Mouse (Mus musculus) testis, postnatal 14 days (tissue): ENCODE measurements around the gene Sh2d1b2.
"Not testable (repeated sequence)": the region's sequence is repeated elsewhere in the genome, so short reads cannot be mapped to it uniquely, and the experiment has no call there.

Experiments
- DNase-seq: peaks from one replicate; pipeline ENCODE4 v3.0.0; 2021; ENCODE audit warnings: low spot score

Gene Sh2d1b2

DNA sequence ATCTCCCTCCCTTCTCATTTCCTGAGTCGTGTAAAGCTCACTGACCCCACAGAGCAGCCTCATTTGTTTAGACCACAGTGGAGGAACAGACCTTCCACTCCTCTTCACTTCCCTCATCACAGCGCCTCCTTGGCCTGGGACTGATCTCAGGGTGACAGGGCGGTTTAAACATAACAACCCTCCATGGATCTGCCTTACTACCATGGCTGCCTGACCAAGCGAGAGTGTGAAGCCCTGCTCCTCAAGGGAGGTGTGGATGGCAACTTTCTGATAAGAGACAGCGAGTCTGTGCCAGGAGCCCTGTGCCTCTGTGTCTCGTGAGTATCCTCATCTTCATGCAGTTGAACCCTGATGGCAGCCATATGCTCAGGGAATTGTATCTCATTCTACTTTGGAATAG, at the start of gene Sh2d1b2:
Gene Sh2d1b2 (plus strand): TSS at position 62 of the 400 bp plus-strand sequence.
- DNase-seq = not testable (repeated sequence)

DNA sequence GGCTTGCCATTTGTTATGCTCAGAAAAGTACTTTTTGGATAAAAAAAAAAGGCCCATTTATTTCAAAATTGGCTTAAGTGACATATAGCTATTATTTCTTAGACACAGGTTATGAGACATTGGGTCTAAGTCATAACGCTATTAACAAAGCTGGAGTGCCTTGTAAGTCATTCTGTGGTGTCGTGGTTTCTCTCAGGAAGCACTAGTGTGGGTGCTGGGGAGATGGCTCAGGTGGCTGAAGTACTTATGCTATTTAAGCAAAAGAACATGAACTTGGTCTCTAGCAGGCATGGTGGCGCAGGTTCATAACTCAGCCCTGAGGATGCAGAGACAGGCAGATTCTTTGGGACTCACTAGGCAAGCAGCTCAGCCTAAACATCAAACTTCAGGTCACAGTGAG, 47.4 kb upstream of the Sh2d1b2 start:
- no peak for DNase-seq

DNA sequence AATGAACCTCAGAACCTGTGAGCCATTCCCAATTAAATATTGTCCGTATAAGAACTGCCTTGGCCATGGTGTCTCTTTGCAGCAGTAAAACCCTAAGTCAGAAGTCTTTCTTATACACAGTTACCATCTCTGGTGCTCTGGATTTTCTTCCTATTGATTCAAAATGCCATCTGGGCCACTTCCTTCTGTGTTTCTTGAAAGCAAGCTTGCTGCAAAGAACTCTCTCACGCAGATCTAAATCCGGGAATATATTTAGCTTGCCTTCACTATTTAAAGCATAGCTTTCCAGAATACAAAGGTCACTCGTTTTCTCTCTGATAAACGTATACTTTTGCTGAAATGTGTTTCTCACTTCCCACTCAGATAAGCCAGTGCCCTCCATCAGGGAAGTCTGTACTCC, 46.0 kb upstream of the Sh2d1b2 start:
- no peak for DNase-seq

DNA sequence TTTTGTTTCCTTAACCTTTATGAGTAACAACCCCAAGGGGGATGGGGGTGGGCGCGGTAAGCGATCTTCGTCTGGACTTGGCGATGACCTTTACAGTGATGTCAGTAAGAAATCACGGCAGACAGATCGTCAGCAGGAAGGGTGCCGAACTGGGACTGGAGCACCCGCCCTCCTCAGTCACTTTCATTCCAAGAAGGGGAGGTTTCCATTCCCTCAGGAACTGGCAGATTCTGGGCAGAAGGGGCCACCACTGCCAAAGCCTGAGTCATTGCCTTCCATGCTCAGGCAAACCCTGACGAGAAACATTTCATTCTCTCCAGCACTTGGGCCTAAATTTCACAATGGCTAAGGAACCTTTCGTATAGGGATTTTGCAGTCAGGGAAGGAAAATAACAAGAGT, 43.9 kb upstream of the Sh2d1b2 start:
- peak; percentile 20 for DNase-seq

DNA sequence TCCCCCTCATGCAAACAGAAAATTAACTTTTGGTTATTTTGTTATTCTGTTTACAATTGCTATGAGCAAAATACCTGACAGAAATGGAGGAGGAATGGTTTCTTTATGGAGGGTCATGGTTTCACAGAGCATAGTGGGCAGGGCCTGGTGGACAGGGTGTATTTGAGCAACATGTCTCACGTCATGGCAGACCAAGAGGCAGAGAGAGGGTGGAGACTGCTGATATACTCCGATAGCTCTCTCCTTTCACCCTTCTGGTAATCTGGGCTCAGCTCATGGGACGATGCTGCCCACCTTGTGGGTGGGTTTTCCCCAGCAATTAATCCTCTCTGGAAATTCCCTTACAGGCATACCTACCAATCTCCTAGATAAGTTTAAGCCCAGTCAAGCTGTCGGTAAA, 42.3 kb upstream of the Sh2d1b2 start:
- no peak for DNase-seq

DNA sequence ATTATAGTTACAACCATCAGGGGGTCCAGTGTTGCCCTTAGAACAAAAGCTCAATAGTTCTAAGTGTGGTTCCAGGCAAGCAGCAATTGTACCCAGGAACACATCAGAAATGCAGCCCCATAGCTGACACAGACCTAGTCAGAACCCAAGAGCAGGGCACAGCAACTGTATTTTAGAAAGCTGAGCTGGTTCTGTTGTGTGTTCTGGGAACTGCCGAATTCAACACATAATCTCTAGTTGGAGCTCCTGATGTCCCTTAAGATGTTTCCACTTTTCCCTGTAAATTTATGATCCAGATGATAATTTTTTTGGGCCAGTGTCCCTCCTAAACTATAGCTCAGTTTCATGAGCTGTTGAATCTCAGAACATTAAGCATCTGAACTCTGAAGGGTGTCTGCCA, 40.6 kb upstream of the Sh2d1b2 start:
- DNase-seq = no peak

DNA sequence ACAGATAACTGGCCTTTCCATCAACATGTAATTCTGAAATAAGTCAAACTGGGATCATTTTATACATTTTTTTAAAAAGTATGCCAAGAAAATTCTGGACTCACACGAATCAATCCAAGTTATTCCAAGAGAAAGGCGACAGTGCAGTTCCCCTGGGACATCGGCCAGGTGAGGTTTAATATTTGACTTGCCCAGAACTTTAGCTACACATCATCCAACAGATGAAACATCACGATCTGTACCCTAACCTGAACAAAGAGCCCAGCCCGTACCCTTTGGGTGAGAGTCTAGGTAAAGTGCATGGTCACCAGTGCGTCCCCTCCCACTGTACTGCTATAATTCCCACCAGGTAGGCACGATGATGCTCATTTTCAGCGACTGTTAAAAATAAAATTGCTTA, 36.3 kb upstream of the Sh2d1b2 start:
- DNase-seq = no peak

DNA sequence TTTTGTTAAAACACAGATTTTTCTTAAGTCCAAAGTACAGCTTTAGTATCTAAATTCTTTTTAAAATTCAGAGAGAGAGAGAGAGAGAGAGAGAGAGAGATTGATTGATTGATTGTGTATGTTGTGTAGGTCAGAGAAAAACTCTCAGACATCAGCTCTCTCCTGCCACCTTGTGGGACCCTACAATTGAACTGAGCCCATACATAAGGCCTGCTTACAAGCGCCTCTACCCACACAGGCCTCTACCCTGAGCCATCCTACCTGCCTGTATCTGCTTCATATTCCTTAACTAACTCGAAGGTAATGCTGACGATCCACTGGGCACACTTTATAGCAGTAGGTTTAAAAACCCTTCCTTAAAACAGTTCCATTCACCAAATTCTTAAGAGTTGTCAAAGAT, 32.2 kb upstream of the Sh2d1b2 start:
- no peak for DNase-seq

DNA sequence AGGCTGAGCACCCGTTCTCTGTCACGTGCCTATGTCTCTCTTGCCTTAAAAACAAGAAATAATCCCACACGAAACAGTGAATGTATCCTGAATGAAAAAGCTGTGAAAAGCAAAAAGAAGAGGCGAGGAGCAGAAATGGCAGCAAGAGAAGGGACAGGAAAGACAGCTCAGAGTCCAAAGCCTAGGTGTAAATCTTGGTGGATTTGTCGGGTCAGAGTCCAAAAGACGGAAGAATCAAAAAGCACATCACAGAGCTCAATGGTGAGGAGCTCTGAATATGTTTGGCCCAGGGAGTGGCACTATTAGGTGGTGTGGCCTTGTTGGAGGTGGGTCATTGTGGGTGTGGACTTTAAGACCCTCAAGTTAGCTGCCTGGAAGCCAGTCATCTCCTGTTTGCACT, 26.2 kb upstream of the Sh2d1b2 start:
- DNase-seq = no peak

DNA sequence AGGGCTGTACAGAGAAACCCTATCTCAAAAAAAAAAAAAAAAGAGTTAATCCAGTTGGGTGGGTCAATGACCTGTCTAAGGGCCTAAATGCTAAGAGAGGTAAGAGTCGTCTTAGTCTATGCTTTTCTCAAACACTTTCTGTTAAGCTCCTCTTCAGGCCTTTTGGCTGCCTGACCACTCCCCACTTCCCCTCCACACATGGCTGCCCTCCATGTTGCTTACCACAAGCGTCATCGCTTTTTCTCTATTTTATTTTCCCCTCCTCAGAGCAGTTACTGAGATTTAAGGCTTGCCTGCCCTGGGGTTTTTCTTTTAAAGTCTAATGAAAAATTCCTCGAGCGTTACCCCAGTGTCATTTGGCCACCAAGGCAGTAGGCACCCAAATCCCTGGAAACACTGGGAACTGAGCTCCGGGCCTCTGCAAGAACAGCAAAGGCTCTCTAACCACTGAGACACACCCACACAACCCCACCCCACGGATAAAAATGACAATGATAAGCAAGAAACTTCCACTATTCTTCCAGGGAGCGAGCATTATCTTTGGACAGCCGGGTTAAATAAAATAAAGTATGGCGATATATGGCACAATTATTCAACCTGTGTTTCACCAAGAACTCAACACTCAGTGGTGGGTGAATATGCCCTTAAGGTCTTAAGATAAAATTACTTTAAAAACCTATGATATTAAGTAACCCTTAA, 19.2 kb upstream of the Sh2d1b2 start:
- DNase-seq = no peak

DNA sequence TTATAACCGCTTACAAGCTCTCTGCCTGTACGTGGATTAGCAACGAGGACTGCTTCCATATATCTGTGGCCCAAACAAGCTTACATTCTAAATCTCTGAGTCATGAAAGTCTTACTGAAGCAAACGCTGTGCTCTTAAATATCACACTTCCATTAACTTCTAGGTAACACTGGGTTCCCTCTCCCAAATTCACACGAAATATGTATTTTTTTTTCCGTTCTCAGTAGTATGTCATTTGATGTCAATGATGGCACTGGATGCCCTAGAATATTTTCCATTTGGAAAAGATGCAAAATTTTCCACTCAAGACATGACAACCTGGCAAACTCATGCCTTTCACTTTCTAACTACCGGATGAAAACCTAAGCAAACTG, 18.2 kb upstream of the Sh2d1b2 start:
- no peak for DNase-seq

DNA sequence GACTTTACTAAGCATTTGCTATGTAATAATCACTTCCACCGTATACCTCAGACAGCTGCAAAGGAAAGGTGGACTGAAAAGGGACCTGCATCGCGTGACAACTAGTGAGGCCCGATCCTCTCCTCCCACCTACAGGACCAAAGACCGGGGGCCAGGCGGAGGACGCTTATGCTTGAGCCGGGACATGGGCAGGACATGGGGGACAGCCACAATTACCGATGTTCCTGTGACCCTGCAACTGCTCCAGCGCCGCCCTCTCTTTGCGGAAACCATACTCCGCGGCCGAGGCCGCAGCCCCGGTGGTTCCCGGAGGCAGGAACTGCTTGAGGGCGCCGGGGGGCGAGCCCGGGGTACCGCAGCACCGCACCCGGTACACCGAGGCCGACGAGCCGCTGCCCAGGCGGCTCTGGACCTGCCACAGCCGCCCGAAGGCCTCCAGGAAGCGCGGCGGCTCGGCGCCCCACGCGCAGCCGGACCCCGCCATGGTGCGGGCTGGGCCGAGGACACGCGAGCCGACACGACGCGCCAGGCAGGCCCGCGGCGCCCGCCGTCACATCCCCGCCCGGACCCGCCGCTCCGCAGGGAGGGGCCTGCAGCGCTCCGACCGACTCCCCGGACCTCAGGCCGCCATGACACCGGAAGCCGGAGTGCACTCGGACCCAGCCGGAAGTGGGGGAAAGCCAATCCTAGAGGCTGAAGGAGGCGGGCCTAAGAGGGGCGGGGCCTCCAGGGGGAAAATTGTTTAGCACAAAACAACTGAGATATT, 17.6 kb upstream of the Sh2d1b2 start, which contains the start of gene Uhmk1:
Gene Uhmk1 (minus strand): TSS at position 641 of the 766 bp plus-strand sequence.
- DNase-seq = peak; percentile 93

DNA sequence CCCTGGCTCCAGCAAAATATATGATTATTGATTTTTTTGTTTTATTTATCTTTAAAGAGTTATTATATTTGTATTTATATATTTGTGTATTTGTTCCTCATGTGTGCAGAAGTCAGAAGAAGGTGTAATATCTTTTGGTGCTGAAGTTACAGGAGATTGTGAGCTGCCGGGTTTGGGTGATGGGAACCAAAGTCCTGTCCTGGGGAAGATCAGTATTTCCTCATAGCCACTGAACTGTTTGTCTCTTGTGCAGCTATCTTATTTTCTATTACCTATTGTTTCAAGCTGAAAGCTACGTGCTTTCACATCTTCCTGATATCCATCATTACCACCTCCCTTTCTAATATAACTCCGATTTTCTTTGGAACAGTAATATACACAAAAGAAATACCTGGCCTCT, 17.0 kb upstream of the Sh2d1b2 start:
- DNase-seq = no peak

DNA sequence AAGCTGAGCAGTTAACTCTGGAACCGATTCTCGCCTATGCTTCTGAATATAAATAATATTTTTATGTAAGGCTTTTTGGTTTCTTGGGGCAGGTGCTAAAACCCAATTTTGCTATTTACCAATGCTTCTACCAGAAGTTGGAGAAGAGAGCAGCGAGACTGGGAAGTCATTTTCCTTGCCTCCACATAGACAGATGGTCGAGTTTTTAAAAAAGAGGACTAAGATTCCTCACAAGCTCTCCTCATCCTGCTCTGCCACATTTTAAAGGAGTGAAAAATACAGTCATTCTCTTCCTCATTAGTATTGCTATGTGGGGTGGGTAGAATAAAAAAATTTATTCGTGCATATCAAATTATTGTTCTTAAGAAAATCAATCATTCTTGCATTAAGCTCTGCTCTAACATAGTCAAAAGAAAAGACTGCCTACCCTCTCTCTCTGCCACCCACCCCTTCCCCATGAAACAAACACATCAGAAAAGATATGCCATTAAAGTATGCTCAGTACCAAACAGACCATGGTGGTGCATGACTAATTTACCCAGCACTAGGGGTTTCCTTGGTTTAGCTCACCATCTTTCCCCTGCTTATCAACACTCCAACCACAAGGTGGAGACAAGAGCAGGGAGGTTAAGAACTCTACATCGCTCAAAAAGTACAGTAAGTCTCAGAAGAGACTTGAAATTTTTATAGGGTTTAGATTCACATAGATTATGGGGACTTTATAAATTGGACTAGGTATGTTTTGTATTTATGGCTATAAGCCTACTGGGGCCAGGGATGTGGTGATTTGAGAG, 14.3 kb upstream of the Sh2d1b2 start:
- DNase-seq = no peak

DNA sequence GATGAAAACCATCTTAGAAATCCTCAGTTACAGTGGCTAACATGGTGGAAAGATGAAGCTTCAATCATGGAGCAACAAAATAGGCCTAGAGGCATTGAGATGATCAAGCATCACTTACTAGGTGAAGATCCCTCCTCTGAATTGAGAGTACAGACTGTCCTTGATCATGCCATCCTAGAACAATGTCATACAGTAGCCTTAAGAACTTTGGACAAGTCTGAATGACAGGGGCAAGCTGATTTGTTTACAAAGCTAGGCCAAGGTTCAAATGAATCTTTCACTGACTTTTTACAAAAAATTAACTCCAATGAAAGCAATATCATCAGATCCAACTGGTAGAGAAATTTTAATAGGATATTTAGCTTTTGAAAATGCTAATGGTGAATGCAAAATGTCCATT, 12.2 kb upstream of the Sh2d1b2 start:
- no peak for DNase-seq

DNA sequence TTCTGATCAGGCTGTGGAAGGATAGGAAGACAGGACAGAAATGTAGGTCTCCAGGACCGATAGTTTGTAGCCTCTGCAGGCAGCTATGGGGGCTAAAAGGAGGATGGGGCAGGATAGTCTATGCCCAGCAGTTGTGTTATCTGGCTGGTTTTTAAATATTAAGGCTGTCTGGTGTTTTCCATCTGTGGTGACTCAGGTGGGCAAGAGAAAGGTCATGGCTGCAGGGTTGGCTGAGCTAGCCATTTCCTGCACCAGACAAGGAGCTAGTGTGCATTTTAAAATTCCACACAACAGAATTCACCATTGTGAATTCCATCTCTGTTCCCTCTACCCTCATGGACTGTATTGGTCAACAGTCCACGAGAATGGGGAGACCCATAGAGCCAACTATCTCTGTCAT, 9.3 kb upstream of the Sh2d1b2 start:
- no peak for DNase-seq

DNA sequence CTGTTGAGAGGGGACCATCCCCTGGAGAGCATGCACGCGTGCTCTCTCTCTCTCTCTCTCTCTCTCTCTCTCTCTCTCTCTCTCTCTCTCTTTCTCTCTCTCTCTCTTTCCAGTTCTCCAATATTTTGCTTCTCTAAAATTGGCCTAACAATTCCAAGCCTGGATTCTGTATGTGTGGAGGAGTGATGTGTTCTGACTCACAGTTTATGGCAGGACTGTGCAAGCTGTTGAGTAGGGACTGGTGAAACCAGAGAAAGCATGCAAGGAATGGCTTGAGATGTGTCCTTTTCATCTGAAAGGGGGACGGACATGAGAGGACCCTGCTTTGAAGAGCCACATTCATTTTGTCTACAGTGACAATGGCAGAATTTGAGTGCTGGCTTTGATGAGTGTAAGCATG, 12.5 kb downstream of the Sh2d1b2 start:
- DNase-seq = no peak

DNA sequence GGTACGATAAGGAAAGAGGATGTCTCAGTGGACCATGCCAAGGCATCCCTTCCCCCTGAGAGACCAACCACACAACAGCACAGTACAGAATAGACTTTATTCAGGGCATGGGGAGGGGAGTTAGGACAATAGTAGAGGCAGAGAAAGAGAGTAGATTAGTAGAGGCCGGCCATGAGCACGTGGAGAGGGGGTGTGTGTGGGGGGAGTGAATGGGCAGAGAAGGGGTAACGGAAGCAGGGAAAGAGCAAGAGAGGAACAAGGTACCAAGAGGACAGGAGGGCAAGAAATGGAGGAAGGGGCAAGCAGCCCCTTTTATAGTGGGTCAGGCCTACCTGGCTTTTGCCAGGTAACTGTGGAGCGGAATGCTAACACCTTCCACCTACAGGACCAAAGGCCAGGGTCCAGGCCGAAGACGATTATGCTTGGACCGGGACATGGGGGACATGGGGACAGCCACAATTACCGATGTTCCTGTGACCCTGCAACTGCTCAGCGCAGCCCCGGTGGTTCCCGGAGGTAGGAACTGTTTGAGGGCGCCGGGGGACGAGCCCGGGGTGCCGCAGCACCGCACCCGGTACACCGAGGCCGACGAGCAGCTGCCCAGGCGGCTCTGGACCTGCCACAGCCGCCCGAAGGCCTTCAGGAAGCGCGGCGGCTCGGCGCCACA, 22.5 kb downstream of the Sh2d1b2 start:
- peak; percentile 24 for DNase-seq

DNA sequence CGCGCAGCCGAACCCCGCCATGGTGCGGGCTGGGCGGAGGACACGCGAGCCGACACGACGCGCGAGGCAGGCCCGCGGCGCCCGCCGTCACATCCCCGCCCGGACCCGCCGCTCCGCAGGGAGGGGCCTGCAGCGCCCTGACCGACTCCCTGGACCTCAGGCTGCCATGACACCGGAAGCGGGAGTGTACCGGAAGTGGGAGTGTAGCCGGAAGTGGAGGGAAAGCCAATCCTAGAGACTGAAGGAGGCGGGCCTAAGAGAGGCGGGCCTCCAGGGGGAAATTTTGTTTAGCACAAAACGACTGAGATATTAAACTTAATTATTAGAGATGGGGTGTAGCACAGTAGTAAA, 23.0 kb downstream of the Sh2d1b2 start:
- DNase-seq = peak; percentile 90

DNA sequence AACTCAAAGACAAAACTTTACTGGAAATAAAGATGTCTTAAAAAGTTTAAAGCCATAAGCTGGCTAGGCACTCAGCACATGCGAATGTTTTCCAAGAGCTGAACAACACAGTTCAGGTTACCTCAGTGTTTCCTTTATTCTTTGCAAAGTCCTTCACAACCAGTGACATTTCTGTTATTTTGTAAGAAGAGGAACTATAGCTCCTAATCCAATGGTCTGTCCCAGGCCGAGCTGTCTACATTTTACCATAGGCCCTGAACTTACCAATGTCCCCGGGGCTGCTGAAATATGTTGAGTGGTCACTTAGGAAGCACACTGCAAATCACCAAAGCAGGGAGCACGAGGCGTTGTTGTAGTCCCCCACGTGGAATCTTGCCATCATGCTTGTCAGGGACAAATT, 37.7 kb downstream of the Sh2d1b2 start:
- no peak for DNase-seq

DNA sequence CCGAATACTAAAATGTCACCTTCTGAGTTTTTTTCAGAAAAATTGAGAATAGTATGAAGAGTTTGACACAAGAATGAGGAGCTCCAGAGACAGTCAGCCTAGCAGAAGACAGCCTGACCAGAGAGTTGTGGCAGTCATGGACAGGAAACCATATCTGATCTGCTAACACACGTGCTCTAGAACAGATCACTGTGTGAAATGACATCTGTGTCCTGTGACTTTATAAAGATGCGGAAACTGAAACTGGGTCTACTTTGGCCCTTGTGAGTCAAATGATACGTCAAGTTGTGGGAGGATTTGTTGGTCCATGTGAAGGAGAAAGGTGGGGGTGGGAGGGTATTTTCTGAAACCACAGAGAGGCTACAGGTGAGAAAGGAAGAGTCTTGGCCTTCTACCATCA, 38.1 kb downstream of the Sh2d1b2 start:
- DNase-seq = no peak

DNA sequence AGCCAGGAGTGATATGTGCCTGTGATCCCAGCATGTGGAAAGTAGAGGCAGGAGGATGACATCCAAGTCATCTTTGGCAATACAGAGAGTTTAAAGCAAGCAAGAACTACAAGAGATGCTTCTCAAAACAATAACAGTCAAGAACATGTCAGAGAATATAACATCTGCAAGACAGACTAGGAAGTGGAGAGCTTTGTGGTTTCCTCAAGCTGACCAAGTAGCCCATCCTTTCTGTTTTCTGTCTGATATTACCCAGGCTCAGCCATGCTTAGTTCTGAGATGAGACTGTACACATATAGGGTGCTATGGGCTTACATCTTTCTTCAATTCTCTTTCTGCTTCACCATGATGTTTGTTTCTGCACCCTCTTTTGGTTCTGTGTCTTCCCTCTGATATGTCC, 40.7 kb downstream of the Sh2d1b2 start:
- no peak for DNase-seq

DNA sequence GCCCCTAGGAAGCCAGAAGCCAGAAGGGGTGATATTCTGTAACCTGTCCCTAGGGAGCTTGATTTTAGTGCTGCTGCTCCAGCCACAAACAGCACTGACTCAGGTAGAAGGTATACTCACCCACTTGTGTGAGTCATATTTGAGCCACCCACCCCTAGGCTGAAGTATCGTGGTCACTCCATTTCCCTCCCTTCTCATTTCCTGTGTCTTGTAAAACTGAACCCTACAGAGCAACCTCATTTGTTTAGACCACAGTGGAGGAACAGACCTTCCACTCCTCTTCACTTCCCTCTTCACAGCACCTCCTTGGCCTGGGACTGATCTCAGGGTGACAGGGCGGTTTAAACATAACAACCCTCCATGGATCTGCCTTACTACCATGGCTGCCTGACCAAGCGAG, 44.5 kb downstream of the Sh2d1b2 start, which contains the start of gene Sh2d1b1:
Gene Sh2d1b1 (plus strand): TSS at position 305 of the 400 bp plus-strand sequence.
- DNase-seq = no peak
